Mouse (Mus musculus) kidney, postnatal 4 days (tissue): ENCODE measurements at regions not wholly inside any gene's neighbourhood (a gene's known extent, or its start where the extent isn't known, plus 50 kb on each side); places are given as distances from the start of the nearest gene placed in this dataset.
A peak's percentile ranks its signal among the peaks of the same experiment; 100 is the strongest.

Experiments used
- DNase-seq, 2 experiments: peaks; one replicate each; pipeline ENCODE4 v3.0.0; 2021; ENCODE audit warnings: mixed read lengths in 2 of 2

DNA sequence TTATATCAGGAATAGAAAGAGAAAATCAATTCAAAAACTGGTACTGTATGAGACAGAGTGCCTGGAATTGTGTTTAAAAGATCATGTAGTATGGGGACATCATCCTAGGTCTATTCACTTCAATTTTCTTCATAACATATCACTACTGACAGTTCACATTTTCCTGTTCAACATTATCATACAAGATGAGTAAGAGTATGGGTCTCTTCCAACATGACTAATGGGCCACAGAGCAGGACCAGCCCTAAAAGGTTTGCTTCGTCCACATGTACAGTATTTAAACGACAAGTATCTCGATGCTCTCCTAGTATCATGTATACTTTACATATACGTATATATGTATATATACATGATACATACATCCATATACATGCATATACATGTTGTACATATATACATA, 164.8 kb upstream of the Atp1b1 start:
- no peak for DNase-seq

- DNase-seq: no peak
Observed at GRCm38 (mm10) chr1:164622417-164622816, 164.3 kb upstream of the Atp1b1 start.

DNA sequence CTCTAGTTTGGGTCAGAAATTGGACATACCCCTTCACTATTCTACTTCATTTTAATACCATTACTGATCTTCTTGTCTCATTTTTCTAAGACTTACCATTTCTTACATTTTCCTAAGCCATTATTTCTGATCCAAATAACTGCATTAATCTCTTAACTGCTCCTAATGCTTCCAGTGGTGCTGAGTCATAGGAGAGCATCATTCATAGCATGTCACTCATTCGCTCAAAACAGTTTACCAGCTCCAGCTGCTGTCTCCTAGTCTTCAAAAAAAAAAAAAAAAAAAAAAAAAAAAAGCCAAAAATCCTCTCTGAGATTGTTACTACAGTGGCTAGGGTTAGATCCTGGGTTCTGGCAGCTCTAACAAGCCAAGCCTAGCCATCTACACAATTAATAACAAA, 162.0 kb upstream of the Atp1b1 start:
- DNase-seq: no peak

- no peak for DNase-seq
Observed at GRCm38 (mm10) chr1:164617871-164618270, 159.7 kb upstream of the Atp1b1 start.

DNA sequence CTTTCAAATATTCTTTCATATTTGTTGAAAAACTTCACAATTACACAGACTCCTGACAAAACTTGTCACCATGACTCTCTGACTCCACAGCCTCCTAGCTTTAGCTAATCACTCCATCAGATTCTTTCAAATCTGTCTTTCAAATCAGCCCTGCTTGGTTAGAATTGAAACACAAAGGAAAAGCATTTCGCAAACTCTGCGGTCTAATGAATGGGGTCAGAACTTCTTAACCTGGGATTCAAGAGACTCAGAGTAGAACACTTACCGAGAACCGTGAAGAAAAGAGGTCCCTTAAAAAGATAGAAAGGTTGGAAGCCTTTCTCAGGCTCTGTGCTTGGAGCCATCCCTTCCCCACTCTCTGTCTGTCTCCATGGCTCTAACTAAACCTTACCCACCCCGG, 148.9 kb upstream of the Atp1b1 start:
- DNase-seq: no peak

DNA sequence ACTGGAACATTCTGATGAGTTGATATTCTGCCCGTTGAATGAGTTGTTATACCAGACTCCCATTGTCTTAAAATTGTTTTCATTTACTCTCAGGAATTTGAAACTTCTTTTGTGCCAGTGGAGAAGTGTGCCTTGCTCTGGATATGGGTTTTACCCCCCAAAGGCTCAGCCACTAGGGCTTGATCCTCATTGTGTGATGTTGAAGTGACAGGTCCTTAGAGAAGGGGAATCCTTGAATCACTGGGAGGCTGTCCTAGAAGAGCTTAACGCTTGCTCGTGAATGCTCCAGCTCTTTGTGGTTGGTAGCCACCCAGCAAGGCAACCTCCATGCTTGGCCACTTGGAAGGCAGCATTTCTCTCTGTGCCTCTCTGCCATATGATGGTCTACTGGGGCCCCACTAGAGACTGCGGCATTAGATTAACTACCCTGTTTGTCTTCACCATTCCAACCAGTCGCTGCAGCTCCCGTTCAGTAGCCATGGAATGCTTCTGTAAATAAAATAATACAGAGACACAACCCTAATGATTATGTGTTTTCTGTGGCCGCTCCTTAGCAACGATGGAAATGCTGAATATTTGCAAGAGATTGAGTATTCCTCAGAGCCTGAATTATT, 148.1 kb upstream of the Atp1b1 start:
- DNase-seq: no peak

- DNase-seq: no peak
Observed at GRCm38 (mm10) chr1:164603433-164603832, 145.3 kb upstream of the Atp1b1 start.

DNA sequence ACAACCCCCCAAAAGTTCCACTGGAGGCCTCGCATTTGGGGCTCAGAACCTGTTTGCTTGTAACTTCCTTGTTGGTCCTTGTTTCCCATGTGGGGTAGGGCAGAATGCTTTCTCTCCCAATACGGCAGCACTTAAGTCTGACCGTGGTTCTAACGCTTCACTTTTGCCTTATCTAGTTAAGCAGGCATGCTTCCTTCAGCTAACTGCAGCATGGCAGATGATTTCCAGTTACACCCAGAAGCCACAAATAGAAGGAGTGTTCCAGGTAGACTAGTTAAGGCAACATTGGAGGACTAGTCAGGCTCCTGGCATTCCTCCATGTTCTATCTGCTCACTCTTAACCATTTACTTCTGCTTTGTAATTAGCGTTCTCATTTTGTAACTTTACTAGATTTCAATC, 144.4 kb upstream of the Atp1b1 start:
- no peak for DNase-seq

- no peak for DNase-seq
Observed at GRCm38 (mm10) chr1:164590205-164590613, 132.1 kb upstream of the Atp1b1 start.

- DNase-seq: peak; percentile 6 to 11
Observed at GRCm38 (mm10) chr1:164586066-164586989, 128.2 kb upstream of the Atp1b1 start.

DNA sequence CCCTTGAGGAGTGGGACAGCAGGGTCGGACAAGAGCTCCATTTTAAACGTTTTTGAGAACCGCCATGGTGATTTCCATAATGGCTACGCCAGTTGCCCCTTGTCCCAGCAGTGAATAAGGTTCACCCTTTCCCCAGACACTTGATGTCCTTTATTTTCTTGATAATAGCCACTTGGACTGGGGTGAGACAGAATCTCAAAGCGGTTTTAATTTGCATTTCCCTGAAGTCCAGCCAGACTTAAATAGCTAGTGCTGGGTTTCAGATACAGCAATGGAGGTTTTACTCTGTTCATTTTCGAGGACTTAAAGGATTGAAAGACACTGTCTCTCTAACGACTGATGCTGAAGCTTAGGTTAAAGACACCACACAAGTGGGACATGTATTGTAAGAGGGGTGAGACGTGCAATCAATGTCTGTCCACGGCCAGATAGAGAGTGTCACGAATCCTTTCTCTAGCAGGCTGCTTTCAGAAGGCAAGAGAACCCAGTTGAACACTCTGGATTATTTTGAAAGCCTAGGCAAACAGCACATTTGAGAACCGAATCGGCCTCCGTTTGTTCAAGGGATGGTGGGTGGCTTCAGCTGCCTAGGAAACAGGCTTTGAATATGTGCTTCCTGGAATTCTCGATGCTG, 118.8 kb upstream of the Atp1b1 start:
- DNase-seq: no peak

GRCm38 (mm10) chr1:164573639-164574038, 115.5 kb upstream of the Atp1b1 start:
- no peak for DNase-seq

- no peak for DNase-seq
Observed at GRCm38 (mm10) chr1:164572183-164572582, 114.0 kb upstream of the Atp1b1 start.

- no peak for DNase-seq
Observed at GRCm38 (mm10) chr1:164571496-164572078, 113.4 kb upstream of the Atp1b1 start.

GRCm38 (mm10) chr1:164564847-164565246, 106.7 kb upstream of the Atp1b1 start:
- DNase-seq: no peak

GRCm38 (mm10) chr1:164559546-164560228, 101.5 kb upstream of the Atp1b1 start:
- no peak for DNase-seq

GRCm38 (mm10) chr1:164552658-164553057, 94.5 kb upstream of the Atp1b1 start:
- DNase-seq: no peak

DNA sequence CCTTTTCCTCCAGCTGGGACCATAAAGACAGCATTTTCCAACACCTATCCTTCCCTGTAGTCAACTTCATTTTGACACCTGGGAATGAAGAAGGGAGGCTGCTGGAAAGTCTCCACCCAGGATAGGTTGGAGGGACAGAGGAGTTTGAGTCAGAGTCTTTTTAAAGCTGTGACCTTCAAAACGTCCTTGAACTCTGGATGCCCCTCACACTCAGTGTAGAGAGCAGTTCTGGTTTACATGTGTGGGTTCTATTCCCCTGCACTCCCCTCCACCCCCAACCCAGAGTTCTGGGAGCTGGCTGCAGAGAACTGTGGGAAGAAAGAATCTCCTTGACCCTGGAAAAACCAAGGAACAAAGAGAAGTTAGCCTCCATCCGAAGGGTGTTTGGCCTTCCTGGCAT, 92.9 kb upstream of the Atp1b1 start:
- no peak for DNase-seq

DNA sequence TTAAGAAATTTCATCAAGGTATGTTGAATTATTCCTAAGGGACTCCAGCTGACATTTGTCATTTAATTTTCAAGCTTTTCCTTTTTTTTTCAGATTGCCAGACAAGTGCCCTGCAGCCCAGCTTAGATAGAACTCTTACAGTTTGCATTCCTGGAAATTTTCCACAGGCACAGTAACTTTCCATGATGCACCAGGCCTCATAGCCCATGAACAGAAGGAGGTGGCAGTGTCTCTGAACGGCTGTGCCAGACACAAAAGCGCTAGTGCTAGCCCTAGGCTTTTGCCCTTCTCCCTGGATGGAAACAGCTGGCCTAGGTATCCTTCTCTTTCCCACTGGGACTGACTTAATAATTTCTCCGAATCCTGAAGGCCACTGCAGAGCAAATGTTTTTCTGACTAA, 92.4 kb upstream of the Atp1b1 start:
- no peak for DNase-seq

GRCm38 (mm10) chr1:164548071-164548470, 89.9 kb upstream of the Atp1b1 start:
- DNase-seq: no peak

DNA sequence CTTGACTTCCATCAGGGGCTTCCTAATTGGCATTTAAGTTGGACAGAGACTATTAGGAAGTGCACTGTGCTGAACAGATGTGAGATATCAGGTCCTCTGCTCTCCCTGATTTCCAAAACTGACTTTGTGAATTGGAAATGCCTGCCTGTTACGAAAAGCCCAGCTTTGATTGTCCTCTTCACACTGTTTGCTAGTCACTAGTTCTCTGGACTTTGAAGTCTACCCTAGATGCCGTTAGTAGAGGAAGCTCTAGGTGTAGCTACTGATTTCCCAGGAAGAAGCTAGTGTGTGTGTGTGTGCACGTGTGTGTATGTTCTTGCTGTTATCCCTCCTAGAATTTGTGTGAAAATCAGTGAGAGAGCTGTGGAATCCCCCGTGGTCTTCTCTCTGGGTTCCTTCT, 87.7 kb upstream of the Atp1b1 start:
- no peak for DNase-seq

GRCm38 (mm10) chr1:164543045-164543803, 85.1 kb upstream of the Atp1b1 start:
- no peak for DNase-seq
